ENCODE assay signal across 22 mouse cellular contexts in genomic region chr8:122875186-122875585, GRCm38 (mm10). TPM values are rescaled to one million over a fixed set of nuclear protein-coding genes. Genes with fewer than 3 reads are reported as not detected.
DNase-seq lines count a peak whose midpoint lies in the region; ATAC-seq lines count a peak whose summit lies in the region.
"Had no signal": no experiment of that assay in that cellular context is flagged by ENCODE, and none has a peak within 500 bp of the region (broad histone marks: within the 10 kb centered on the region; RNA-seq: fewer than 3 reads in every experiment).

No protein-coding gene starts in this region.

- no peak overlapping the region for H3K9ac ChIP-seq in hindbrain, embryonic 12.5 days
- H3K9ac ChIP-seq in embryonic facial prominence, embryonic 11.5 days (replicated peaks; ENCODE audit: low read length) = no peak overlapping the region
- H3K9ac ChIP-seq: heart, embryonic 15.5 days; hindbrain, embryonic 15.5 days had no signal

- H3K4me1 ChIP-seq in hindbrain, embryonic 10.5 days (replicated peaks) = peaks cover 23% of the 10 kb centered on the region
- peaks cover 5% of the 10 kb centered on the region for H3K4me1 ChIP-seq in hindbrain, embryonic 12.5 days
- H3K4me1 ChIP-seq in embryonic facial prominence, embryonic 11.5 days (ENCODE audit: control insufficient read depth, insufficient read depth, low read length) = peaks cover 2% of the 10 kb centered on the region; the same call in 1 of the 2 replicates
- peaks cover 41% of the 10 kb centered on the region for H3K4me1 ChIP-seq in limb, embryonic 10.5 days
- H3K4me1 ChIP-seq: hindbrain, embryonic 15.5 days had no signal

- no peak overlapping the region for H3K27ac ChIP-seq in hindbrain, embryonic 10.5 days
- H3K27ac ChIP-seq in hindbrain, embryonic 12.5 days = no peak overlapping the region
- 0 out of 2 replicates have a peak overlapping the region, but pooled peaks have one; percentile 28 for H3K27ac ChIP-seq in embryonic facial prominence, embryonic 11.5 days (replicated peaks; ENCODE audit: low read depth, low read length)
- H3K27ac ChIP-seq in limb, embryonic 10.5 days = peak overlapping the region; percentile 61
- H3K27ac ChIP-seq: heart, embryonic 15.5 days; hindbrain, embryonic 15.5 days had no signal

- peaks cover 5% of the 10 kb centered on the region for H3K27me3 ChIP-seq in hindbrain, embryonic 10.5 days (ENCODE audit: insufficient read depth, poor library complexity, severe bottlenecking)
- H3K27me3 ChIP-seq in hindbrain, embryonic 12.5 days = no peaks in the 10 kb centered on the region
- no peaks in the 10 kb centered on the region for H3K27me3 ChIP-seq in embryonic facial prominence, embryonic 11.5 days (ENCODE audit: control insufficient read depth, insufficient read depth, low read length)
- H3K27me3 ChIP-seq in limb, embryonic 10.5 days (ENCODE audit: low read depth, poor library complexity, severe bottlenecking) = no peaks in the 10 kb centered on the region
- H3K27me3 ChIP-seq: CH12.LX; heart, embryonic 15.5 days; hindbrain, embryonic 15.5 days; Patski had no signal

- H3K4me3 ChIP-seq in hindbrain, embryonic 10.5 days = no peak overlapping the region
- H3K4me3 ChIP-seq in hindbrain, embryonic 12.5 days = no peak overlapping the region
- H3K4me3 ChIP-seq in embryonic facial prominence, embryonic 11.5 days (ENCODE audit: low read depth, low read length) = no peak overlapping the region
- no peak overlapping the region for H3K4me3 ChIP-seq in limb, embryonic 10.5 days
- H3K4me3 ChIP-seq: heart, embryonic 15.5 days; hindbrain, embryonic 15.5 days had no signal

- H3K4me2 ChIP-seq in hindbrain, embryonic 12.5 days (replicated peaks) = no peak overlapping the region
- no peak overlapping the region for H3K4me2 ChIP-seq in embryonic facial prominence, embryonic 11.5 days (ENCODE audit: low read depth, low read length)
- H3K4me2 ChIP-seq: heart, embryonic 11.5 days; heart, embryonic 15.5 days; hindbrain, embryonic 15.5 days had no signal

- no peaks in the 10 kb centered on the region for H3K36me3 ChIP-seq in hindbrain, embryonic 10.5 days
- H3K36me3 ChIP-seq in hindbrain, embryonic 12.5 days = no peaks in the 10 kb centered on the region
- H3K36me3 ChIP-seq in embryonic facial prominence, embryonic 11.5 days (replicated peaks; ENCODE audit: control insufficient read depth, insufficient read depth, low read depth, low read length) = no peaks in the 10 kb centered on the region
- H3K36me3 ChIP-seq in limb, embryonic 10.5 days = no peaks in the 10 kb centered on the region
- H3K36me3 ChIP-seq: heart, embryonic 15.5 days; hindbrain, embryonic 15.5 days had no signal

- 62% methylated on average over 5 of the region's 5 CpGs for WGBS in hindbrain, embryonic 10.5 days
- 72% methylated on average over 5 of the region's 5 CpGs for WGBS in hindbrain, embryonic 12.5 days
- WGBS in embryonic facial prominence, embryonic 11.5 days = 53% methylated on average over 5 of the region's 5 CpGs
- 43% methylated on average over 5 of the region's 5 CpGs for WGBS in limb, embryonic 10.5 days

- DNase-seq in hindbrain, embryonic 10.5 days (ENCODE audit: low spot score) = peak; percentile 26
- DNase-seq in embryonic facial prominence, embryonic 11.5 days (ENCODE audit: low spot score) = peak; percentile 61
- peak; percentile 47 for DNase-seq in limb, embryonic 10.5 days (ENCODE audit: low spot score)
- no peak for DNase-seq in kidney, adult 18-20 months
- DNase-seq in ovary, postnatal 36 days (ENCODE audit: low spot score) = no peak
- DNase-seq in kidney, adult 8-10 months = no peak
- DNase-seq: adrenal gland, postnatal 25 days; cerebellum, adult 18-20 months; cerebellum, postnatal 10 days; gastrocnemius, postnatal 10 days; heart, adult 18-20 months; heart, postnatal 14 days; kidney, adult 11 months had no signal

- no peaks in the 10 kb centered on the region for H3K9me3 ChIP-seq in hindbrain, embryonic 10.5 days
- H3K9me3 ChIP-seq in hindbrain, embryonic 12.5 days (replicated peaks) = no peaks in the 10 kb centered on the region
- H3K9me3 ChIP-seq in embryonic facial prominence, embryonic 11.5 days (replicated peaks; ENCODE audit: control insufficient read depth, low read length) = no peaks in the 10 kb centered on the region
- H3K9me3 ChIP-seq in limb, embryonic 10.5 days (replicated peaks) = no peaks in the 10 kb centered on the region
- H3K9me3 ChIP-seq: heart, embryonic 15.5 days; hindbrain, embryonic 15.5 days had no signal

- no peak for ATAC-seq in hindbrain, embryonic 12.5 days (ENCODE audit: low FRiP score)
- no peak for ATAC-seq in embryonic facial prominence, embryonic 11.5 days (replicated peaks; ENCODE audit: insufficient number of reproducible peaks, low FRiP score, low TSS enrichment, low read depth)
- ATAC-seq: activated CD4-positive, CD25-positive, alpha-beta regulatory T cell, adult 4 months; forebrain, embryonic 14.5 days; inflammation-experienced regulatory T-cells, adult 6 months; Patski had no signal

RNA-seq across cellular contexts. Expression of gene Cdh15, which starts 27.4 kb away (rescaled TPM):
- 0.80 and 1.2 TPM in 2 replicates for polyA plus RNA-seq in hindbrain, embryonic 10.5 days (2016; fragmentation: Nextera tagmentation; extraction: Ambion mirVana)
- polyA plus RNA-seq in hindbrain, embryonic 12.5 days (2016; fragmentation: Nextera tagmentation; extraction: Ambion mirVana) = 1.9 and 6.1 TPM in 2 replicates
- 3.0 and 3.4 TPM in 2 replicates for polyA plus RNA-seq in embryonic facial prominence, embryonic 11.5 days (2014; fragmentation: Nextera tagmentation; extraction: Ambion mirVana)
- 1.8 and 6.3 TPM in 2 replicates for polyA plus RNA-seq in limb, embryonic 10.5 days (2016; fragmentation: Nextera tagmentation; extraction: Ambion mirVana)

Comparison
In these comparisons a context has a peak if more than half of its experiments do, and no peak if none do; other contexts are left out.
1. DNase-seq: peak in hindbrain, embryonic 10.5 days (single experiment), embryonic facial prominence, embryonic 11.5 days (single experiment) and limb, embryonic 10.5 days (single experiment); none in kidney, adult 18-20 months (single experiment), ovary, postnatal 36 days (single experiment) and kidney, adult 8-10 months (0 of 2).
2. H3K27ac ChIP-seq: peak in embryonic facial prominence, embryonic 11.5 days (single experiment) and limb, embryonic 10.5 days (single experiment); none in hindbrain, embryonic 10.5 days (single experiment) and hindbrain, embryonic 12.5 days (single experiment).